Mouse (Mus musculus) left cerebral cortex, postnatal 10 days (tissue): ENCODE measurements at regions not wholly inside any gene's neighbourhood (a gene's known extent, or its start where the extent isn't known, plus 50 kb on each side); places are given as distances from the start of the nearest gene placed in this dataset.

ENCODE experiments used
- DNase-seq, 2 experiments: peaks; one replicate each; pipeline ENCODE4 v3.0.0; 2021 to 2022; ENCODE audit warnings: low spot score in 2 of 2, mixed read lengths in 1 of 2; ENCODE audit errors: extremely low spot score in 1 of 2
- intact Hi-C: fragments of 180-260 bp; cut with DNase I; formaldehyde crosslinking; loops from one replicate; pipeline ENCODE4 v1.15.1; 2025

- intact Hi-C loops = no loop called here
- DNase-seq = no peak
These were observed 477.4 kb upstream of the Diaph2 start for GRCm38 (mm10) chrX:129272135-129272534.

DNA sequence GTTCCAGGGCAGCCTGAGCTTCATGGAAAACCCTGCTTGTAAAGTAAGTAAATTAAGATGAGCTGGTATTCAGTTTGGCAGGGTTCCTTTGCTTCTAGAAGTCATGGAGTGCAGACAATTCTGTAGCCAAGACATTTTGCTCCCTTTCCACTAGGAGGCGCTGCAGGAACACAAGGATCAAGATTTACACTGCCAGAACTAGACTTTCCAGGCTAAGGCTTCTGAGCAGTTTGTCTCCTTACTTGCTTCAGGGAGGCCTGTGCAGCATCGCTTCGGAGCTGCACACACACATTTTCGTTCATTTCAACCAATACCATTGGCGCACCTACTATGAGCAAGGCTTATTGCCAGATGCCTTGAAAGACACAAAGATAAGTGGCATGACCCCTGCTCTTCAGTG, 445.6 kb upstream of the Diaph2 start:
- DNase-seq = peak; percentile 11 to 44
- intact Hi-C loops = no loop called here

DNA sequence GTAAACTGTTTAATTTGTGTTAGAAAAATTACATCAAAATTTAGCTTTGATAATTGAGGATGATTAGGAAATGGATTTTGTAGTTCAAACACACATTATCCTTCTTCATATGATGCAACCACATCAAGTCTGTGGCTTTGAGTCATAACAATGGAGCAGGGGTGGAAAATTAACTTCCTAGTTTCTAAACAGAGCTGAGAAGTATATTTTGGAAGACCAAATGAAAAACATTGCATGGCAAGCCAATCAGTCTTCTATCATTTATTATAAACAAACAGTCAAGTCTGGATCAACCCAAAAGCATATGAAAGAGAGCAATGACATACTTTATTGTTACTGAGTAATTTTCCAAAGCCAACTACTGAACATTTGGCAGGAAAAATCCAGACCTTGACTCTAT, 440.2 kb upstream of the Diaph2 start:
- intact Hi-C loops = no loop called here
- no peak for DNase-seq

DNA sequence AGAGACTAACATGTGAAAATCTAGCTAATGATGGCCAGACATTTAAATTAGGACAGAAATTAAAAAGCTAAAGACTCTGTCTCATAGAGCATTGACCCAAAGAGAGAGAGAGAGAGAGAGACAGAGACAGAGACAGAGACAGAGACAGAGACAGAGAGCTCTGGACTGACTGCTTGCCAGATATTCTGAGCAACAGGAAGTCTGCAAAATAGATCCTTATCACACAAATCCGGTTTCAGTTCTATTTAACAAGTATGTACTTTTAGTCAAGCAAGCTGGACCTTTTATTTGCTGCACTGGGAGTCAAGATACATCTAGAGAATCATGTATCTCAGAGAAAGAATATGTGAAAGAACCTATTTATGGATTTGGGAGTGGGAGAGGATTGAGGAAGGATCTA, 420.1 kb upstream of the Diaph2 start:
- no peak for DNase-seq
- intact Hi-C loops = no loop called here

- intact Hi-C loops = no loop called here
- no peak for DNase-seq
These were observed 416.7 kb upstream of the Diaph2 start for GRCm38 (mm10) chrX:129332810-129333209.
